Mouse (Mus musculus): ENCODE results near the gene Ncoa4.
"Not testable (repeated sequence)": the region's sequence is repeated elsewhere in the genome, so short reads cannot be mapped to it uniquely, and the experiment has no call there.

The Ncoa4 gene

DNA sequence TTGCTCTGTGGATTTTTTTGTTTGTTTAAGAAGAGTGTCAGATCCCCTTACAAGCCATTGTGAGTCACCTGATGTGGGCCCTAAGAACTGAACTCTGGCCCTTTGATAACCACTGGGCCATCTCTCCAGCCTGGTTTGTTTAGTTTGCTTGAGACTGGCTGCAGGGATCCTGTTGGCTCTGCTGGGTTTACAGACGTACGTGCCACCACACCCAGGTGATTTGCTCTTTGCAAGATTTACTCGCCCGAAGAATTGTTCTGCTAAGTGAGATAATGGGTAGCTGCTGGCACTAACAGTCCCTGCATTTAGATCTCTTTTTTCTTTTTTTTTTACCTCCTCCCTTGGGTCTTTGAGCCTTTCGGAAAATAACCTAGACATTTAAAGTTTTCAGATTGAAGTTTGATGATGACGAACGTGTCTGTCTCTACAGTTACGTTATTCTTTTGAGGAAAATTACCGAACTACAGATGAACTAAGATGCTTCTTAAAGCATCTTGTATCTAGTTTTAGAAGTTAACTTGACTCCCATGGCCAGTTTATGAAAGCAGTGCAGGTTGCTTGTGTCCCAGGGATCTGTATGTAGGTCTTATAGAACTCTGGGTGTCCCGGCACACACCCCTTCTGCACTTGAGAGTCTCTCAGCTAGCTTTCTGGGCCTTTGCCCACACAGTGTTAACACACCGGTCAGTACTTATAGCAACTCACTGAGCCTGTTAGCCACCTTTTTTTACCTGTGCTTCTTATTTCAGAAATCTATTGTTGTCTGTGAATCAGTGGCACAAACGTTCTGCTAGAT lies 1.6 kb downstream of the Ncoa4 start:
- DNase-seq = peak in 1 of 2 experiments; percentile 29

DNA sequence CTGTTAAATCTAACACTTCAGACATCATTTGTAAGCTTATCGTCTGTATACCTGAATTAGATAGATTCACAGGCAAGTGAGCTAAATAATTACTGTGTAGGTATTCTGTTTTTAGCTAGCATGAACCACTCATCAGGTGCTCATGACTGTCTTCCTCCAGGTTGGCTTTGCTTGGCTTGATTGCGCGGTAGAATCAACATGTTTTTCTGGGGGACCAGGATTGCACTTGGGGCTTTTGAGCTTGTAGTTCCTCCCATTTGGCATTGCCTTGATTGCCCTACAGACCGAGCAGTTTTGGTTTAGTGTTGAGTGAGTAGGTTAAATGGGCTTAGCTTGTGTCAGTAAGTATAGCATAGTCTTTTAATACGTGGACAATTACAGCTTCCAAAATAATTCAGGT lies 2.6 kb downstream of the Ncoa4 start:
- DNase-seq = no peak

DNA sequence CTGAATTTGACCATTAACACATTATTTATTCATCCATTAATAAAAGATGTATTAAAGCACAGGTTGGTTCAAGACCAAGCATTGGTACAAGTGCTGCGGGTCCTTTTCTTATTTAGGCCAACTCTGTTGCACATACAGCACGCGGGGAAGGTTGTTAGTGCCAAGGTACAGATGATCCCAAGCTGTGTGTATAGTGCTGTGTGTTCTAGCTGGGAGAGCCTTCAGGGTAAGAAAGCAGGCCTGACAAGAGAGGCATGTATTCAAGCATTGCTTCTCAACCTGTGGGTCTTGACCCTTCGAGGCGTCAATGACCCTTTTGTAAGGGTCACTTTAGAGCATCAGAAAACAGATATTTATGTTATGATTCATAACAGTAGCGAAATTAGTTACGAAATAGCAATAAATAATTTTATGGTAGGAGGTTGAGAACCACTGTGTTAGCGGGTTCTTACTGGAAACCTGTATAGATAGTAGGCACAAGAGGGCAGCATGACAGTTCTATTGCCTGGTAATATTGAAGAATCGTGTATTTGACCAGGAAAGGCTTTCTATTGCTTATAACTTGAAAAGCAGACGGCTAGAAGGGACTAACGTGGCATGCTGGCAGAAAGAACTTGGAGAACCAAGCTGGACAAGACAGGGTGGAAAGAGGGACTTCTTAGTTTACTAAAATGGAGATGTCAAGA lies 3.7 kb downstream of the Ncoa4 start:
- no peak for DNase-seq

DNA sequence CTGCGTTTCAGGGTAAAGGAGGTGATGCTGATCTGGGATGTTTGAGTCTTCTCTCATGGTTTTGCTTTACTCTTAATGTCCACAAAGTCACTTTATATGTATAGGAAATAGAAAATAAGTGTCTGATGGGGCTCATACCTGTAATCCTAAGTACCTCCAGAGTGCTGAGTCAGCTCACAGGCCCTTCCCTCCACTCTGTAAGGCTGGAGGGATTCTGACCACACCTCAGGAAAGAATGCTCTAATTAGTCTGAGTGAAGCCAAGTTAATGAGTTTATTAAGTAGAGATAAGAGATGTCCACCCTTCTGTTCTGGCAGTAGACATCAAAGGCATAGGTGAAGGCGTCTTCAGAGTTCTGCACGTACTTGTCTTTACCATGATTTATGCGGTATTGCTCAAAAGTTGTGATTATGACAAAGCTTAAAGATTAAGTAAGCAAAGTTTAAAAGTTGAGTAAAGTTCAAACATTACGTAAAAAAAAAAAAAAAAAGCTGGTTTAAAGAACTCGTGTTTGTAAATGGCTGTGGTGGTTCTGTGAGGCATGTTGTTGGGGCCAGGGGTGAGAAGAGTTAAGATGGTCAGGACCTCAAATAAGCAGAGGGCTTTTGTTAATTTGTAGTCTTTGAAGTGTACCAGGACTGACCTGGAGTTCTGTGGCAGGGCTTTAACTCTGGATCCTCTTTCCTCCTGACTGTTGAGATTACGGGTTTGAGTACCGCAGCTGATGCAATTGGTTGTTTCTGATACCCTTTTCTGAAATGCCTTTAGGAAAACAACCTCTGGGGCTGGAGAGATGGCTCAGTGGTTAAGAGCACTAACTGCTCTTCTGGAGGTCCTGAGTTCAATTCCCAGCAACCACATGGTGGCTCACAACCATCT lies 4.7 kb downstream of the Ncoa4 start:
- DNase-seq = no peak

DNA sequence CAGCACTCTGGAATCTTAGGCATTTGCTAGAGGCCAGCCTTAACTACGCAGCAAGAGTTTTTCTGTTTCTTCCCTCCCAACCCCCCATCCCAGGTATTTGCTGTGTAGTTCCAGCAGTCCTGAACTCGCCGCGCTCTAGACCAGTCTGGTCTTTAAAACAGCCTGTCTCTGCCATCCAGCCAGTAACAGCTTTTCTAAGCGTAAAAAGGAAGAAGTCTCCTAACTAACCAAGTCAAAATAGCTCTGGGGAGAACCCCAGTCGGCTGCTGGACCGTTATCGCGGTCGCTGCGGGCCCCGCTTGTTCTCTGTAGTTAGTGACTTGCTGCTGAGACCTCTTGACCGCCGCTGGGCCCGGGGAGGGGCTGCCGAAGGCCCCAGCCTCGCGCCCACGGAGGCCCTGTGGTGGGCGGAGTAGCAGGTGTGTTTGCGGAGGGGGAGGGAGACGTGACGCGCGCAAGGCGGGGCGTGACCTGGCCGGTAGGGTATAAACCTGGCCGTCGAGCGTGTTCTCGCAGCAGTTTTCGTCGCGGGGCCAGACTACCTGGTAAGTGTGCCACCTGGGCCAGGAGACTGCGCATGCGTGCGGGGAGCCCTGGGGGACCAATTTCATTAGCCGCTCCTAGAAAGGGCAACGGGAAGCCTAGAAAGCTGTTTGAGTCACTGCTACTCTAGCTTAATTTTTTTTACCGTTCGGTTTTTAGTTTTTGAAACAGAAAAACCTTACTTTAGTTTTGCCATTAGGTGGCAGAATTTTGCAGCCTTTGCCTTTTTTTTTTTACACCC lies 5.8 kb downstream of the Ncoa4 start:
- DNase-seq = peak; percentile 93 to 94

DNA sequence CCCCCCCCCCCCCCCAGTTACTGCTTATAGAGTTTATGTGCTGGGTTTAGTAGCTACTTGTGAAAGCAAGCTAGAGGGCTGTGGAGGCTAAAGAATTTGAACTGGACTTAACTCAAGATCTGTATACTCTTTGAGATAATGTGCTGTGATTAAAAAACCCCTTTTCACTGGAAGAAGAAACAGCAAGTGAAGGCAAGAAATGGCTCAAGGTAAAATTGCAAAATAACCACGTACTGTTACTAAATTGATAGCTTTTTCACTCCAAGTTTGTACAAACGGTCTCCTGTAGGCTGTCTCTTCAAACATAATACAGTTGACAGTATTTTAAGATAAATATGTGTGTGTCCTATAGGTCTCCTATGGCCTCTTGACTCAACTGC lies 6.4 kb downstream of the Ncoa4 start:
- DNase-seq = no peak

DNA sequence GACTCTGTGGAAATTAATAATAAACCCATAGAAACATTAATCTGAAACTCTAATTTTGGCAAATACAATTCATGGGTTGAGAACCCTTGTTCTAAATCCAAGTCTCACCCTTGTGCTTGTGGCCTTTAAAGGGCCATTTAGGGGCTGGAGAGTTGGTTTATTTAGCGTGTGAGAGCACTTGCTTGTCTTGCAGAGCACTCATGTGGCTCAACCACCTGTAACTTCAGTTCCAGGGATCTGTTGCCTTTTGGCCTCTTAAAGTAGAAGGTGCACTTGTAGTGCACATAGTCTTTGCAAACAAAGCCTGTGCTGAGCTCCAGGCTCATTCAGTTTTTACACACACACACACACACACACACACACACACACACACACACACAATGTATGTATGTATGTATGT lies 7.2 kb downstream of the Ncoa4 start:
- DNase-seq = peak in 1 of 2 experiments; percentile 22

DNA sequence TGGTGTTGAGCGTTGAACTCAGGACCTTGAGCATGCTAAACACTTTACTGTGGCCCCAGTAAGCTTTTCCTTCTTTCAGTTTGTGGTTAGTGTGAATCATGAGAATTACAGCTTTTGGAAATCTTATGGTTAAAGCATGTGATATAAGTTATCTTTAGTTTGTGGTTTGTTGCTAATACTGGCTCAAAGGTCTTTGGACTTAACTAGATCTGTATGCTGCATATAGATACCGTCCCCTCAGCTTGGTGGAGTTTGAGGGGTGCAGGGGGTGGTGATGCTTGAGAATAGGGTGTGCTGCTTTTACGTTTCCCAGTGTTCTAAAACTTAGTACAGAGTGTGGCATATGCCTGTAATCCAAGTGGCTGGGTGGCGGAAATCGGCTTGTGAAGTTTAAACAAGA lies 7.7 kb downstream of the Ncoa4 start:
- no peak for DNase-seq

DNA sequence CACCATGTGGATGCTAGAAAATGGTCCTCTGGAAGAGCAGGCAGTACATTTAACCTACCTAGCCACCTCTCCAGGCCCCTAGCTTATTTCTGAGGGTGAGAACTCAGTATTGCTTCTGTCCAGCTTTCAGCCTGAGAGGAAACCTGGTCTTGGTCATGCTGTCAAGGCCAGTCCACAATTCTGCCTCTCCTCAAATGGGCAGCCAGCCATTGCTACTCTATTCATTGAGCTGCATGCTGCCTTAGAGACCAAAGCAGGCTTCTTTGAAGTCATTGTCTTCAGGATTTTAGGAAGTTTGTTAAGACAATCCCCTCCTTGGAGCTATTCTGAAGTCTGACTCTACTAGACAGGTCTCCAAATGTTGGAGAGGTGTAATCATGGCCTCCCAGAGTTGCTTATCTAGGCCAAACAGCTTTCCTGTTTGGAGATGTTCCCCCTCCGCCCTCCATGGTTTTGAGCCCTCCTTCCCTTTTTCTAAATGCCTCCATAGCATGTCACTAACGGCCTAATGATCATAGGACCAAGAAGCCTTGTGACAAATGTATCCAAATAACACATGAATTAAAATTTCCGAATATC lies 9.1 kb downstream of the Ncoa4 start:
- no peak for DNase-seq

DNA sequence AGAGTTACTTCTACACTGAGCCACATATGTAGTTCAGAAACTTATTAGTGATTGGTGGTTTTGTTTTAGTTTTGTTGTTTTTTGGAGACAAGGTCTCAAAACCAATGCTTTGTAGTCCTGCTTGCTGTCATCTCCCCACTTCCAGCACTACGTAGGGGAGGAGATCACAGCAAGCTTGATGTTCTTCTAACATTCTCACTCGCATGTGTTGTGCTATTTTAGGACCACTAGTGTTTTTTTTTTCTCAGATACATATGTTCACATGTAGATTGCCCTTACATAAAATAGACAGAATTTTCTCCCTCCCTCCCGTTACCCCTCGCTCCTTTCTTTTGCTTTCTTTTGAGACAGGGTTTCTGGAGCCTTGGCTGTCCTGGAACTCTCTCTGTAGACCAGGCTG lies 10.5 kb downstream of the Ncoa4 start:
- DNase-seq = no peak

DNA sequence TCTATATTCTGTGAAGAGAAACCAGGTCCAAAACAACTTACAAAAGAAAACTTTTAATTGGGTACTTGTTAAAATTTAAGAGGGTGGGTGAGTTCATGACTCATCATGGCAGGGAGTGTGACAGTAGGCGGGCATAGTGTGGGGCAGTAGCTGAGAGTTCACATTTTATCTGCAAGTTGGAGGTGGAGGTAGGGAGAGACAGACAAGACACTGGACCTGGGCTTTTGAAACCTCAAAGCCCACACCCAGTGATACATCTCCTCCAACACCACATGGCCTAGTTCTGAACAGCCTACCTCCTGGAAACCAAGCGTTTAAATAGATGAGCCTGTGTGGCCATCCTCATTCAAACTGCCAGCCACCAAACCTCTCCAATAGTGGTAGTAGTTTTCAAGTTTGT lies 15.6 kb downstream of the Ncoa4 start:
- DNase-seq = no peak

DNA sequence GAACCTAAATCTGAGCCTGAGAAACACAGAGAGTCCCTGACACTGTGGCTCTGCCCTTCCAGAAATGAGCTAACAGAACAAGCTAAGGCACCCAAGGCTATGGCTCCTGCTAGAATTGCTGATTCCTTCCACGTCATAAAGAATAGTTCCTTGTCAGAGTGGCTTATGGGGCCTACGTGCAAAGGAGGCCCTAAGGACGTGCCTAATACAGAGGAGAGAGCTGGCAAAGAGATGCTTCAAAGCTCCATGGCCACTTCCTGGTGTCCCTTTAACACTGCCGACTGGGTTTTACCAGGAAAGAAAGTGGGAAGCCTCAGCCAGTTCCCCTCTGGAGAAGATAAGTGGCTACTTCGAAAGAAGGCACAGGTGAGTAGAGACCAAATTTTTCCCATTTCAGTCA lies 16.9 kb downstream of the Ncoa4 start:
- not testable (repeated sequence) for DNase-seq

DNA sequence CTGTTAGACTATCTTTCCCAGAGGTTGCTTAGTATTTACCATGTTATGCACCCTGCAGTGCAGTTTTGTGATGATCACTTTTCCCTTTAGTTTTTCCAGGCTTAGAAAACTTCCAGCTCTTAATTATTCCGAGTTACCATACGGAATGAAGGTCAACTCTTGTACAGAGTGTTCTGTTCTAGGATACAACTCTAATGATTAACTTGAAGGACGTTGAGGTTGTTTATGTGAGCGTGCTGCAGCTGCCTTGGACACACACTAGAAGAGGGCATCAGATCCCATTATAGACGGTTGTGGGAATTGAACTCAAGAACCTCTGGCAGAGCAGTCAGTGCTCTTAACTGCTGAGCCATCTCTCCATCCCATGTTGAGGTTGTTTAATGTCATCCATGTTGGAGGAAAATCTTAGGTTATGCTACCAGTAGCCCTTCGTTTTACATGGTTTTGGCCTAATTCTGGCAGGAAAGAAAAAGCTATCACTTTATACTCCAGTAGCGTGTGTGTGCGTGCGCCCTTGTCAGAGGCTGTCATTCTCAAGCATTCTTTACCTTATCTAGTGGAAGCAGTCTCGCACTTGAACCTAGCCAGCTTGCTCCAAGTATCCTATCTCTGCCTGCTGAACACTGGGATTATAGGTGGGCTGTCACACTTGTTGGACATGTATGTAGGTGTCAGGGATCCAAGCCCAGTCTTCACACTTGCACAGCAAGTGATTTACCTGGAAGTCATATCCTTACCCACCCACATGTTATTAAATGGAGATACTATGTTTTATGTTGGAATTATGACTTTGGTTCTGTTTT lies 19.9 kb downstream of the Ncoa4 start:
- peak; percentile 30 to 82 for DNase-seq

DNA sequence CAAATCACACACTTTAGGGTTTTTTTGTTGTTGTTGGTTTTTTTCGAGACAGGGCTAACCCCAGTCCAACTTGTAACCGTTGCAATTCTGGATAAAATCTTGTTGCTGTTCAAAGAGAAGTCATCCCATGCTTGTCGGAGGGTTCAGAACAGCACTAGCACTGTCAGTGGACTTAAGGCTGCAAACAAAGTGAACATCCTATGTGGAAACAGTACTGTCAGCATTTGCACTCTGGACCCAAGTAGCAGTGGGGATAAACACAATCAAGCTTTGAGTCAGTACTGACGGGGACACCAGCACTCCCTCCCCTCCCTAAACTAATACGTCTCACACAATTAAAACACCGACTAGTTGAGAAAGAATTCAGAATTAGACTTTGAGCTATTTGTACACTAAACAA lies 21.2 kb downstream of the Ncoa4 start:
- peak; percentile 25 to 69 for DNase-seq

DNA sequence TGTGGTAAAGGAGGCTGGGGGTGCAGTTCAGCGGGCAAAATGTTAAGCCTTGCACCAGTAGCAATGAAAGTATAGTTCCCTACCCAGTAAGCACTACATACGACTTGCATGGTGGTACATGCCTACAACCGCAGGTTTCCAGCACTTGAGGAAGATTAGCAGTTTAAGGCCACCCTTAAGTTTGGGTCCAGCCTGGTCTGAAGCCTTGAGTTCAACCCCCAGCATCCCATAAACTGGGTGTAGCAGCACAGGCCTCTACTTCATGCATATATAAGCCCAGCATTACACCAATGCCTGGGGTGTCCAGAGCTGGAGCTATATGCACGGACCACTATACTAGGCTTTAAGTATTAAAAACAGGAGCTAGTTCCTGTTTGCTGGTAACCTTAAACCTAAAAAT lies 24.2 kb downstream of the Ncoa4 start:
- DNase-seq = no peak

DNA sequence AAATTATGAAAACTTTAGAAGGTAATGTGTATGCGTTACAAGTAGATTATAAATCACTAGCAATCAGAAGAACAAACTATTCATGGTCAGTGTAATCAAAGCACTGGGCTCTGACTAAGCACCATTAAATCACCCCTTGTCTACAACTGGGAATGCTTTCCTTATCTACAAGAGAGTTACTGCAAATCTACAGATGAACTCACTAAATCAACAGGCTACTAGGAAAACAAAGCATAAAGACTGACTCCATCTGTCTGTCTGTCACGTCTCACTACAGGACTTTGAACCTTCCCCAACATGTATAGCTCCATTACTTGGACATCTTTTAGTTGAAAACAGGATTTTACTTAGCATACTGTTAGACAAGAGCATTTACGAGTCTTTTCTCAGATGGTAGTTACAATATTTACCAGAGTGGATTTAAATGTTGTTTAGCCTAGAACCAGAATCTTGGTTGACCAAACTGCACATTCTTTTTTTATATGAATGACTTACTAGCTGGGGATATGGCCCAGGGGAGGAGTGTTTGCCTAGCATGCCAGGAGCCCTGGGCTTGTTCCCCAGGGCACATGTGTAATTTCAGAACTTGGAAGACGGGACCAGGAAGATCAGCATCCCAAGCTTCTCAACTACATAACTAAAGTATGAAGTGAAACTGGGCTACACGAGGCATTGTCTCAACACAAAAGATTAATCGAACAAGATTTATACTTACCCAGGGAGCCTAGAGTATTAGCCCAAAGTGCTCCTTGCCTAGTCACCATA lies 31.1 kb downstream of the Ncoa4 start:
- no peak for DNase-seq

DNA sequence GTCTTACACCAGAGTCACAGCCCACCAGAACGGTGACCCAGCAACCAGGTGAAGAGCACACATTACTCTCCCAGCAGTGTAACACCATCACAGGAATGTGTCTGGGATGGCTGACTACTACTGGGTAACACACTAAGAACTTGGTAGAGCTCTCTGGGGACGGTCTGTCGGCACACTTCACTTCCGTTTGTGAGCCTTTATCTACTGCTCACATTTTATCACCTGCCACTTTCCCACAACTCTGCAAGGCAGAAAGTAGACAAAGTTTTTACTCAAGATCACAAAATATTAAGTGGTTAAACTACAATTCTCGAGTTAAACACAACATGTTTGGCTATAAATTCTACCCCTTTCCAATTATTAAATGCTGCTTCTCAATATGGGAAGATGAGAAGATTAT lies 32.3 kb downstream of the Ncoa4 start:
- no peak for DNase-seq

DNA sequence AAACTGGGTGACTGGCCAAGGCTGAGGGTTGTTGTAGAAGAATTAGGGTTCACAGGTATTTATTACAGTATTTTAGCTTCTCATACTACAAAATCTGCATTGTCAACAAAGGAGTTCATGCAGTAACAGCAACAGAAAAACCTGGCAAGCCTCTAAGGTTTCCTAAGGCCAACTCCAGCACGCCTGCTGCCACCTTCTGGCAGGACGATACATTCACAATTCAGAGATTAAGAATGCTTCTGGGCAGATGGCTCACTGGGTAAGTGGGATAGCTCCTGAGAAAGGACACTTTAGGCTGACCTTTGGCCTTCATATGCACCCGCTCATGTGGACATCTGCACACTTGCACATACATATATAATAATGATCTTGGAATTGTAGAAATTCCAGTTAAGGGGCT lies 32.8 kb downstream of the Ncoa4 start:
- peak; percentile 74 to 83 for DNase-seq

DNA sequence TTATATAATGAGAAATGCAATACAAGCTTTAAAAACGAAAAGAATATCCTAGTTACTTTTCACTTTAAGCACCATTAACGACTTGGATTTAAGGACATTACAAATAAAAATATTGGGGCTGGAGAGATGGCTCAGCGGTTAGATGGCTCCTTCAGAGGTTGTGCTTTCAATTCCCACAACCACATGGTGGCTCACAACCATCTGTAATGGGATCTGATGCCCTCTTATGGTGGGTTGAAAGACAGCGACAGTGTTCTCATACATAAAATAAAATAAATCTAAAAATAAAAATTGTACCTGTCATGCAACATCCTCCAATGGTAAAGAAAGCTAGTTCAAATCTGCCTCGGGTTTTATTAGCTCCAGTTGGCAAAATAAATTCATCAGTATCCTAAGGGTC lies 33.9 kb downstream of the Ncoa4 start:
- DNase-seq = not testable (repeated sequence)

DNA sequence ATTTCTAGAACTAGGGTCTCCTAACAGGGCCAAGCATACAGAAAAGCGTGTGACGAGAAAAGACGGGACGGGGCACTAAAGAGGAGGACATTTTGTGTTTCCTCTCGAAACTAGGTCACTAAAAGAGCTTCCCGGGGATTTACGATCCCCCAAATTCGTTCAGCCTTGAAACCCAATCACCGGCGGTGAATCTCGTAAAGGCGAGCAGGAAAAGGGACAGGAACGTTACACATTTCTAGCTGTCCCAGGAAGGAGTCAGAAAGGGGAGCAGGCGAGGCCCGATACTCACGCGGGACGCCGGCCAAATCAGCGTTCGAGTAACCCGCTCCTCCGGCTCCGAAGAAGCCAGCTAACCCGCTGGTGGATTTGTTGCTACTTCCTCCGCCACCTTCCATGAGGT lies 41.7 kb downstream of the Ncoa4 start:
- DNase-seq = peak in 1 of 2 experiments; percentile 71
